Mouse (Mus musculus): ENCODE results near the gene Adssl1. TPM values are rescaled to one million over a fixed set of nuclear protein-coding genes. Genes with fewer than 3 reads are reported as not detected.

Adssl1 gene
- polyA plus RNA-seq, 1 experiment from 2014 or later, result 2.1 TPM

- Histone ChIP-seq H3K27ac (ENCODE audit: low read depth, low read length) (no peak overlapping the region), H3K27me3 (ENCODE audit: control insufficient read depth, insufficient read depth, low read length) (peaks cover 38% of the 10 kb centered on the region), H3K4me1 (replicated peaks; ENCODE audit: control insufficient read depth, insufficient read depth, low read length) (peaks cover 18% of the 10 kb centered on the region), H3K4me2 (ENCODE audit: low read depth, low read length, severe bottlenecking) (peak overlapping the region; percentile 95), H3K4me3 (ENCODE audit: low read depth, low read length) (peak overlapping the region; percentile 63), H3K36me3 (ENCODE audit: control insufficient read depth, insufficient read depth, low read length) (no peaks in the 10 kb centered on the region), H3K9ac (ENCODE audit: low read length) (peak overlapping the region; percentile 67), H3K9me3 (ENCODE audit: control insufficient read depth, low read length) (no peaks in the 10 kb centered on the region)
- 19% methylated on average over 19 of the region's 19 CpGs for WGBS
- DNase-seq (ENCODE audit: low spot score) (no peak), ATAC-seq (replicated peaks; ENCODE audit: low FRiP score) (no peak)
Observed at GRCm38 (mm10) chr12:112677943-112678554, 58.2 kb downstream of the Adssl1 start.

GRCm38 (mm10) chr12:112678555-112679026, 58.7 kb downstream of the Adssl1 start, which contains the start of gene Zbtb42:
Gene Zbtb42, plus strand, starts transcription at chr12:112678828.
- H3K4me3 ChIP-seq (ENCODE audit: low read depth, low read length), result peak within 1 kb of the TSS; percentile 63
- H3K9ac ChIP-seq (ENCODE audit: low read length), result peak within 1 kb of the TSS; percentile 67
- under 1% methylated on average over 54 of the region's 60 CpGs for WGBS
- H3K27ac ChIP-seq (ENCODE audit: low read depth, low read length), result no peak within 1 kb of the TSS
- peaks cover 15% of the 10 kb centered on the region for H3K4me1 ChIP-seq (replicated peaks; ENCODE audit: control insufficient read depth, insufficient read depth, low read length)
- no peaks in the 10 kb centered on the region for H3K36me3 ChIP-seq (ENCODE audit: control insufficient read depth, insufficient read depth, low read length)
- peak; percentile 87 for DNase-seq (ENCODE audit: low spot score)
- H3K4me2 ChIP-seq (ENCODE audit: low read depth, low read length, severe bottlenecking), result peak within 1 kb of the TSS; percentile 95
- peak; percentile 56 for ATAC-seq (replicated peaks; ENCODE audit: low FRiP score)
- H3K27me3 ChIP-seq (ENCODE audit: control insufficient read depth, insufficient read depth, low read length), result peaks cover 38% of the 10 kb centered on the region
- no peaks in the 10 kb centered on the region for H3K9me3 ChIP-seq (ENCODE audit: control insufficient read depth, low read length)

- Histone ChIP-seq H3K4me1 (replicated peaks; ENCODE audit: control insufficient read depth, insufficient read depth, low read length) (peaks cover 15% of the 10 kb centered on the region), H3K9ac (ENCODE audit: low read length) (peak overlapping the region; percentile 67), H3K36me3 (ENCODE audit: control insufficient read depth, insufficient read depth, low read length) (no peaks in the 10 kb centered on the region), H3K9me3 (ENCODE audit: control insufficient read depth, low read length) (no peaks in the 10 kb centered on the region), H3K4me3 (ENCODE audit: low read depth, low read length) (peak overlapping the region; percentile 63), H3K4me2 (ENCODE audit: low read depth, low read length, severe bottlenecking) (peak overlapping the region; percentile 95), H3K27ac (ENCODE audit: low read depth, low read length) (no peak overlapping the region), H3K27me3 (ENCODE audit: control insufficient read depth, insufficient read depth, low read length) (peaks cover 38% of the 10 kb centered on the region)
- WGBS, result 4% methylated on average over 78 of the region's 87 CpGs
- ATAC-seq (replicated peaks; ENCODE audit: low FRiP score), result peak; percentile 11; the same call in 1 of the 2 replicates
- peak; percentile 71 for DNase-seq (ENCODE audit: low spot score)
Observed at GRCm38 (mm10) chr12:112679027-112679996, 59.5 kb downstream of the Adssl1 start.

- Histone ChIP-seq H3K4me2 (ENCODE audit: low read depth, low read length, severe bottlenecking) (no peak overlapping the region), H3K27me3 (ENCODE audit: control insufficient read depth, insufficient read depth, low read length) (peaks cover 30% of the 10 kb centered on the region), H3K27ac (ENCODE audit: low read depth, low read length) (no peak overlapping the region), H3K4me3 (ENCODE audit: low read depth, low read length) (no peak overlapping the region), H3K9me3 (ENCODE audit: control insufficient read depth, low read length) (no peaks in the 10 kb centered on the region), H3K4me1 (replicated peaks; ENCODE audit: control insufficient read depth, insufficient read depth, low read length) (peaks cover 4% of the 10 kb centered on the region; the same call in 1 of the 2 replicates), H3K36me3 (ENCODE audit: control insufficient read depth, insufficient read depth, low read length) (no peaks in the 10 kb centered on the region), H3K9ac (ENCODE audit: low read length) (no peak overlapping the region)
- WGBS, result 51% methylated on average over 7 of the region's 7 CpGs
- ATAC-seq (replicated peaks; ENCODE audit: low FRiP score) (no peak), DNase-seq (ENCODE audit: low spot score) (no peak)
Observed at GRCm38 (mm10) chr12:112683351-112683750, 63.5 kb downstream of the Adssl1 start.

- WGBS, result 88% methylated on average over 15 of the region's 15 CpGs
- Histone ChIP-seq H3K4me1 (replicated peaks; ENCODE audit: control insufficient read depth, insufficient read depth, low read length) (no peaks in the 10 kb centered on the region), H3K4me2 (ENCODE audit: low read depth, low read length, severe bottlenecking) (no peak overlapping the region), H3K27ac (ENCODE audit: low read depth, low read length) (no peak overlapping the region), H3K9me3 (ENCODE audit: control insufficient read depth, low read length) (no peaks in the 10 kb centered on the region), H3K27me3 (ENCODE audit: control insufficient read depth, insufficient read depth, low read length) (no peaks in the 10 kb centered on the region), H3K36me3 (ENCODE audit: control insufficient read depth, insufficient read depth, low read length) (no peaks in the 10 kb centered on the region), H3K9ac (ENCODE audit: low read length) (no peak overlapping the region), H3K4me3 (ENCODE audit: low read depth, low read length) (no peak overlapping the region)
- ATAC-seq (replicated peaks; ENCODE audit: low FRiP score) (no peak), DNase-seq (ENCODE audit: low spot score) (no peak)
Observed at GRCm38 (mm10) chr12:112688458-112688857, 68.6 kb downstream of the Adssl1 start.

Small RNAs within 50 kb of the gene (microRNA-seq; reads per million reads assigned to microRNA genes)
- gene Mir6939 (ENCODE audit: insufficient number of aligned reads), result not detected

Other genes with a start within 250 kb of the Adssl1 start
- gene A530016L24Rik, start 130.6 kb upstream of the Adssl1 start, polyA plus RNA-seq (2014; fragmentation: Nextera tagmentation; extraction: Ambion mirVana), result 0.13 TPM in 1 of 2 replicates, not detected in the other
- 3.1 and 3.4 TPM in 2 replicates for gene Tmem179, start 103.3 kb upstream of the Adssl1 start, polyA plus RNA-seq (2014; fragmentation: Nextera tagmentation; extraction: Ambion mirVana)
- 1.6 and 2.4 TPM in 2 replicates for gene Inf2, start 31.3 kb upstream of the Adssl1 start, polyA plus RNA-seq (2014; fragmentation: Nextera tagmentation; extraction: Ambion mirVana)
- 227 and 257 TPM in 2 replicates for gene Siva1, start 24.6 kb downstream of the Adssl1 start, polyA plus RNA-seq (2014; fragmentation: Nextera tagmentation; extraction: Ambion mirVana)
- gene Akt1, start 54.8 kb downstream of the Adssl1 start, polyA plus RNA-seq (2014; fragmentation: Nextera tagmentation; extraction: Ambion mirVana), result 99.4 and 123 TPM in 2 replicates
- gene Zbtb42, start 58.8 kb downstream of the Adssl1 start, polyA plus RNA-seq (2014; fragmentation: Nextera tagmentation; extraction: Ambion mirVana), result 4.4 and 5.3 TPM in 2 replicates
- 12.6 and 15.2 TPM in 2 replicates for gene Cep170b, start 100.4 kb downstream of the Adssl1 start, polyA plus RNA-seq (2014; fragmentation: Nextera tagmentation; extraction: Ambion mirVana)
- 3.7 and 4.1 TPM in 2 replicates for gene Pld4, start 140.6 kb downstream of the Adssl1 start, polyA plus RNA-seq (2014; fragmentation: Nextera tagmentation; extraction: Ambion mirVana)
- gene Ahnak2, start 182.6 kb downstream of the Adssl1 start, polyA plus RNA-seq (2014; fragmentation: Nextera tagmentation; extraction: Ambion mirVana), result 0.08 and 0.16 TPM in 2 replicates
- 12.5 and 15.3 TPM in 2 replicates for gene Clba1, start 188.9 kb downstream of the Adssl1 start, polyA plus RNA-seq (2014; fragmentation: Nextera tagmentation; extraction: Ambion mirVana)
- 170 and 180 TPM in 2 replicates for gene Cdca4, start 209.4 kb downstream of the Adssl1 start, polyA plus RNA-seq (2014; fragmentation: Nextera tagmentation; extraction: Ambion mirVana)
- gene Gpr132, start 248.2 kb downstream of the Adssl1 start, polyA plus RNA-seq (2014; fragmentation: Nextera tagmentation; extraction: Ambion mirVana), result not detected in 2 replicates